Mouse (Mus musculus): ENCODE measurements around the gene Il1f9.
"Not testable (repeated sequence)": the region's sequence is repeated elsewhere in the genome, so short reads cannot be mapped to it uniquely, and the experiment has no call there.

Il1f9 gene

DNA sequence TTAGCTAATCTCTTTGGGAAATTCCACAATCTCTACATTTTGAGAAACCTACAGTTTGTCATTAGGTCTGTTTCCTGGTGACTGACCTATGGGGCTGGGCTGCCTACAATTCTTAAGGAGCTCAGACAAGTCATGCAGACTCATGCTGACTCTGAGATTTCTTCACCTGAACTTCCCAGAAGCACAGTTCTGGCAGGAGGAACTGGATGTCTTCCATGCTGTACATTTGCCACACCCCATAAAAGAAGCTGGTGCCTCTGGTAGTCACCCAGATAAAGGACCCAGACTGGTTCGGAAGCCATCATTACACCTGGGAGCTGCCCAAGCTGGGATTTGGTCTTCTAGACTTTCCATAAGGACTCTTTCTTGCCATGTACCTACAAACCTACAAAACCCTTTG, at the start of gene Il1f9:
TSS of gene Il1f9 (plus strand) at position 301 of the 400 bp plus-strand sequence.
- in situ Hi-C loops (cut with MboI, MseI), result no loop called here

GRCm38 (mm10) chr2:24152861-24153260, 33.4 kb upstream of the Il1f9 start, which contains the start of gene Il1f8:
TSS of gene Il1f8 (plus strand) at chr2:24153161.
- in situ Hi-C loops (cut with MboI, MseI), result no loop called here

- in situ Hi-C loops (cut with MboI, MseI), result not testable (repeated sequence)
Observed at GRCm38 (mm10) chr2:24181683-24182331, 4.5 kb upstream of the Il1f9 start.

- in situ Hi-C loops (cut with MboI, MseI), result not testable (repeated sequence)
Observed at GRCm38 (mm10) chr2:24182423-24183147, 3.7 kb upstream of the Il1f9 start.

- in situ Hi-C loops (cut with MboI, MseI), result not testable (repeated sequence)
Observed at GRCm38 (mm10) chr2:24184092-24184491, 2.2 kb upstream of the Il1f9 start.

GRCm38 (mm10) chr2:24187585-24187984, 1.3 kb downstream of the Il1f9 start:
- in situ Hi-C loops (cut with MboI, MseI), result no loop called here

- in situ Hi-C loops (cut with MboI, MseI), result no loop called here
Observed at GRCm38 (mm10) chr2:24188189-24188588, 1.9 kb downstream of the Il1f9 start.

GRCm38 (mm10) chr2:24215118-24215517, 28.8 kb downstream of the Il1f9 start, which contains the start of gene Il1f6:
TSS of gene Il1f6 (plus strand) at chr2:24215418.
- in situ Hi-C loops (cut with MboI, MseI), result no loop called here

DNA sequence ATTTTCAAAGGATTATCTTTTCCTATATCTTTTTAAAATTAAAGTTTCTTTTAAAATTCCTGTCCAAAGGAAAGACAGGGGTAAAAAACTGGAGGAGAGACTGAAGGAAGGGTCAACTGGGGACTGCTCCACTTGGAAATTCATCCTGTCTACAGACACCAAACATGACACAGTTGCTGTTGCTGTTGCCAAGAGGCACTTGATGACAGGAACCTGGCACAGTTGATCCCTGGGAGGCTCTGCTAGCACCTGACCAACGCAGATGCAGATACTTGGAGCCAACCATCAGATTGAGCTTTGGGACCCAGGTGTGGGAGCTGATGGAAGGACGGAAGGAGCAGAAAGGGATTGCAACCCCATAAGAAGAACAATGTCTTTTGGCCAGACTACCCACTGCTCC, 40.9 kb downstream of the Il1f9 start:
- in situ Hi-C loops (cut with MboI, MseI), result no loop called here

All from regulatory T cell (primary cell).